Mouse (Mus musculus): Measurements from ENCODE around the gene Gm813.

GRCm38 (mm10) chr16:58655751-58656150 is 39.0 kb upstream of the Gm813 start:
- no peak for TF ChIP-seq POLR2A (IDR thresholded peaks at IDR 0.05; ENCODE audit: control insufficient read depth, extremely low read depth, insufficient read depth, low read length, poor library complexity)
- no peak for TF ChIP-seq CTCF (IDR thresholded peaks at IDR 0.05; ENCODE audit: borderline replicate concordance, control insufficient read depth, extremely low read depth, insufficient read depth, low read length, poor library complexity)

Measured in thymus, adult 2 months (tissue).